Mouse (Mus musculus): ENCODE measurements around the gene Tmem189.

Tmem189 gene

GRCm38 (mm10) chr2:167593551-167594250 is 95.9 kb downstream of the Tmem189 start:
- no peak for DNase-seq (ENCODE audit: low read depth, low spot score)

All from CD4-positive, CD25-positive, alpha-beta regulatory T cell, adult 2 months (primary cell).